In genomic region chr11:118488191-118488906, GRCm38 (mm10) we compare ENCODE assay signal across 12 mouse cellular contexts. TPM values are rescaled to one million over a fixed set of nuclear protein-coding genes. Genes with fewer than 3 reads are reported as not detected.
DNase-seq lines count a peak whose midpoint lies in the region; ATAC-seq and TF ChIP-seq lines count a peak whose summit lies in the region.
"Had no signal": no experiment of that assay in that cellular context is flagged by ENCODE, and none has a peak within 500 bp of the region (broad histone marks: within the 10 kb centered on the region; RNA-seq: fewer than 3 reads in every experiment).

No protein-coding gene starts in this region.

- no peak for TF ChIP-seq POLR2A in brain, embryonic 14.5 days (IDR thresholded peaks at IDR 0.05; ENCODE audit: borderline replicate concordance, extremely low read depth, insufficient read depth, insufficient read length, poor library complexity, severe bottlenecking)

- ATAC-seq in midbrain, embryonic 15.5 days (replicated peaks) = 0 out of 2 replicates have a peak, but pooled peaks have one; percentile 19
- ATAC-seq in frontal cortex, adult (ENCODE audit: low TSS enrichment) = no peak

- H3K9ac ChIP-seq in midbrain, embryonic 15.5 days = no peak overlapping the region
- H3K9ac ChIP-seq: embryonic facial prominence, embryonic 15.5 days had no signal

- no peaks in the 10 kb centered on the region for H3K36me3 ChIP-seq in midbrain, embryonic 15.5 days (replicated peaks)

- peak; percentile 68 to 74 for DNase-seq in cerebellum, postnatal 10 days
- no peak for DNase-seq in cerebellum, adult 11 months
- DNase-seq in layer of hippocampus, adult 2 months (ENCODE audit: low spot score in 2 of 2) = no peak
- DNase-seq in layer of hippocampus, postnatal 36 days = no peak
- DNase-seq in brain, embryonic 14.5 days (ENCODE audit: low read depth) = no peak
- no peak for DNase-seq in layer of hippocampus, adult 18-20 months (ENCODE audit: low spot score in 2 of 2)
- DNase-seq: adrenal gland, adult 2 months; heart, adult 18-20 months had no signal

- peak; percentile 71 for TF ChIP-seq CTCF in layer of hippocampus, adult 2 months (conservative IDR thresholded peaks at IDR 0.05)
- peak; percentile 50; the same call in 1 of the 2 replicates for TF ChIP-seq CTCF in brain, embryonic 14.5 days (IDR thresholded peaks at IDR 0.05; ENCODE audit: borderline replicate concordance, extremely low read depth, insufficient read depth, insufficient read length)

- H3K4me1 ChIP-seq in midbrain, embryonic 15.5 days = peaks cover 36% of the 10 kb centered on the region

- H3K27me3 ChIP-seq in midbrain, embryonic 15.5 days (replicated peaks) = no peaks in the 10 kb centered on the region

- WGBS in midbrain, embryonic 15.5 days = 64% methylated on average over 8 of the region's 8 CpGs

- H3K4me2 ChIP-seq in midbrain, embryonic 15.5 days = no peak overlapping the region
- H3K4me2 ChIP-seq: embryonic facial prominence, embryonic 15.5 days had no signal

- no peak overlapping the region for H3K27ac ChIP-seq in layer of hippocampus, adult 2 months
- H3K27ac ChIP-seq in midbrain, embryonic 15.5 days = peak overlapping the region; percentile 43
- H3K27ac ChIP-seq: embryonic facial prominence, embryonic 15.5 days had no signal

- H3K4me3 ChIP-seq in layer of hippocampus, adult 2 months = no peak overlapping the region
- no peak overlapping the region for H3K4me3 ChIP-seq in midbrain, embryonic 15.5 days
- H3K4me3 ChIP-seq: embryonic facial prominence, embryonic 15.5 days; myocyte had no signal

- H3K9me3 ChIP-seq in midbrain, embryonic 15.5 days = no peaks in the 10 kb centered on the region
- H3K9me3 ChIP-seq: embryonic facial prominence, embryonic 15.5 days had no signal

RNA-seq across cellular contexts. Expression of gene Engase, which starts 11.7 kb away (rescaled TPM):
- 10 to 100 TPM; 14.8 TPM for total RNA-seq in layer of hippocampus, adult 2 months (2021)
- total RNA-seq in layer of hippocampus, postnatal 36 days (2021) = 10 to 100 TPM; 15.2 to 15.5 TPM
- polyA plus RNA-seq in brain, embryonic 14.5 days (2012; rRNA removed) = 7.4 and 8.1 TPM in 2 replicates
- polyA plus RNA-seq in midbrain, embryonic 15.5 days (2015; fragmentation: Nextera tagmentation; extraction: Ambion mirVana) = 6.6 and 8.2 TPM in 2 replicates
- total RNA-seq in layer of hippocampus, adult 18-20 months (2021) = 10 to 100 TPM; 11.8 to 16.2 TPM

Comparison
In these comparisons a context has a peak if more than half of its experiments do, and no peak if none do; other contexts are left out.
1. DNase-seq: peak in cerebellum, postnatal 10 days (2 of 2); none in cerebellum, adult 11 months (single experiment), layer of hippocampus, adult 2 months (0 of 2), layer of hippocampus, postnatal 36 days (0 of 2), brain, embryonic 14.5 days (single experiment) and layer of hippocampus, adult 18-20 months (0 of 2).